Mouse (Mus musculus): ENCODE results near the gene Gm3424.
"Not testable (repeated sequence)": the region's sequence is repeated elsewhere in the genome, so short reads cannot be mapped to it uniquely, and the experiment has no call there.

DNA sequence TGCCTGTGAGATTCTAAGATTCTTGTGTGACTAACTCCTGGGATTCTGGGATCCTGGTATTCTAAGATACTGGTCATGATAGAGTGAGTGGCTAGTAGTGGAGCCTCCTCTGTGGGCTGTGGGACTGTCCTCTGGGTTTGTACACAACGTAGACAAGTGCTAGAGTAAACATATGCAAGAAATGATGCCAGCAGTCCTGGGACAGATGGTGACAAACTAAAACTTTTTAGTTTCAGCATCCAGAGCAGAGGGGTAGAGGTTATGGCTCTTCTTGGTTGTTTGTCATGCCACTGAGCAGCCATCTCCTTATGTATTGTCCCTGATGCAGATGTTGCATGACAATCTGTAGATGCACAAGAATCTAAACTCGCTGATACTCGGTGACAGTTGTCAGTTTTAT is 25.8 kb upstream of the Gm3424 start:
- TF ChIP-seq CTCF (IDR thresholded peaks at IDR 0.05; ENCODE audit: borderline replicate concordance, extremely low read depth, insufficient read depth, insufficient read length); POLR2A (IDR thresholded peaks at IDR 0.05; ENCODE audit: borderline replicate concordance, extremely low read depth, insufficient read depth, insufficient read length, poor library complexity, severe bottlenecking): not testable (repeated sequence)
